Mouse (Mus musculus): ENCODE measurements around the gene Osbpl11.
"Not testable (repeated sequence)": the region's sequence is repeated elsewhere in the genome, so short reads cannot be mapped to it uniquely, and the experiment has no call there.

The Osbpl11 gene

DNA sequence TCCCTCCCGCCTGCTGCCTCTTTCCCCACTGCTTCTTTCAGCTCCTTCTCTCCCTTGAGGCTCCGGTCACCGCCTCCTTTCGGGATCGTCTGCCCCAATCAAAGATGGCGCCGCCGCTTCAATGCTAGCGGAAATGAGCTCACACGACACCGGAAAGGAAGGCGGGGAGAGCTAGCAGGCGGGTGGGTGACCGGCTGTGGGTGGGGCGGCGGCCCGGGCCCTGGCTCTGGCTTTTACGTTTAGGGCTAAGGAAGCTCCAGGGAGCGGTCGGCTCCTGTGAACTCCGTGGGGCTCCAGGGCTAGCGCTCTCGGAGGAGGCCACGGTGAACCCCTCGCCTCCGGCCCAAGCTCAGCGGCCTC lies at the start of gene Osbpl11:
Osbpl11 (plus strand) TSS at position 171 of the 360 bp plus-strand sequence.
- DNase-seq: peak; percentile 96 to 97

DNA sequence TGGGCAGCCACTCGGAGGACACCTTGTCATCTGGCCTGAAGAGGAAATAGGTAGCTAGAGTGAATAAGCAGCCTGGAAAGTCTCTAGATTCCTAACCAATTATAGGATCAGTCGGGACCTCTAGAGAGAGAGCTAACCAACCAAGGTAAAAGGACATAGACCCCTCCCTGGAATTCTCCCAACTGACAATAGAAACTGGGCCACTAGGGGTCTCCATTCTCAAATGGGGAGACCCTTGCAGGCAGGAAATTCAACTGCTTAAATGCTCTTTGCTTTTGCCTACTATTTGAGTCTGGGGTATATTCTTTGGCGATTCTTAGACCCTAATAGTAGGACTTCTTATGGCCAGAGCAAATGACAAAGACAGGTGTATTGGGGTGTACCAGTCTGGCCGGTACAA lies 49.7 kb upstream of the Osbpl11 start:
- no peak for DNase-seq

DNA sequence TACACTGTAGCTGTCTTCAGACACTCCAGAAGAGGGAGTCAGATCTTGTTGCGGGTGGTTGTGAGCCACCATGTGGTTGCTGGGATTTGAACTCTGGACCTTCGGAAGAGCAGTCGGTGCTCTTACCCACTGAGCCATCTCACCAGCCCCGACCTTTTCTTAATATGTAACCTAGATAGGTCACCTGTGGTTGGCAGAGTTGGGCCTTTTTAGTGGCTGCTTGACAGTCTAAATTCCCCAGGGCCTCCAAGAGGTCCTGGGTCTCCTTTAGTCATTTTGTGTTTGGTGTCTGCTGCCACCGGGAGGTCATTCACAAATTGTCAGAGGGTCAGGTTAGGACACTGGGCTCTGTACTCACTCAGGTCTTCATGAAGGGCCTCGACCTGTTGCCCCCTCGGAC lies 45.8 kb upstream of the Osbpl11 start:
- not testable (repeated sequence) for DNase-seq

DNA sequence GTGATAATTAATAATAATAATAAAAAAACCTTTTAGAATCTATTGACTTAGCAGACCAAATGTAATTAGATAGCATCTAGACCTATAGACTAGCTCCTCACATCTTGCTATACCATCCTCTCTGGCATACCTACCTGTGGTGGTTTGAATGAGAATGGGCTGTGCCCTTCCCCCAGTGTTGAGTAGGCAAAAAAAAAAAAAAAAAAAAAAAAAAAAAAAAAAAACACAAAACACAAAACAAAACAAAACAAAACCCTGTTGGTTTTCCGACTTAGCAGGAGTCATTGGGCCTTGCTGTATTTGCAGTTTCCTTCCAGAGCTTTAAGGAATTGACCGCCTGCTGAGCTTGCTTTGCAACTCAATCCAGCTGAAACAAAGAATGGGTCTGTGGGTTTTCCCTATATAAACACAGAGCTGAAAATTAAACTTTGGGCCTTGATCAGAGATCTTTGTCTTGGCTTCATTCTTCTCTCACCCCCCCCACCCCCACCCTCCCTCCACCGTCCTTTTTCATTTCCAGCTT lies 43.1 kb upstream of the Osbpl11 start:
- no peak for DNase-seq

DNA sequence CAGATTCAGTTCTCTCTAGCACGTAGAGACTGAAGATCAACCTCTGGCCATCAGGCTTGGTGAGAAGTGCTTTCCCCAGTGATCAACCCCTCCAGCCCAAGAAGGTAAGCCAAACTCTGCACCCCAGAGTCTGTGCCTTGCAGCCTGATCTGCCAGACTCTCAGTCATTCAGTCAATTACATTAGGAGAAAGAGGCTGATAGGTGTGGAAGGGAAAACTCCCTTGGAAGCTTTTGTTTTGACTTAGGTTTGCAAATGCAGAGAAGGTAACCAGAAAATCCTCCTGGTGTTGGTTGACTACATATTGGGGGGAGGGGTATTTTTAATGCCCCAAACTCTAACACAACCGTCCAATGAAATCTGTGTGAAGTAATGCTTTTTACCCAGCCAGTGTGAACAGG lies 41.4 kb upstream of the Osbpl11 start:
- DNase-seq: no peak

DNA sequence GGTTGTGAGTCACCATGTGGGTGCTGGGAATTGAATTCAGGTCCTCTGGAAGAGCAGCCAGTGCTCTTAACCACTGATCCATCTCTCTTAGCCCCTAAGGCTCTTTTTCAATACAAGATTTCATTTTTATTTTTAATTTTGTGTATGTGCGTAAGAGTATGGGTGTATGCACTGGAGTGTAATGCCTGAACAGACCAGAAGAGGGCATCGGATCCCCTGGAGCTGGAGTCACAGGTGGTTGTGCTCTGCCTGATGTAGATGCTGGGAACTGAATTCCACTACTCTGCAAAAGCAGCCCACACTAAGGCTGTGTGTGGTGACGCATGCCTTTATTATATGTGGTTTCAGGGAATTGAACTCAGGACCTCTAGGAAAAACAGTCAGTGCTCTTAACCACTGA lies 38.7 kb upstream of the Osbpl11 start:
- DNase-seq: no peak

DNA sequence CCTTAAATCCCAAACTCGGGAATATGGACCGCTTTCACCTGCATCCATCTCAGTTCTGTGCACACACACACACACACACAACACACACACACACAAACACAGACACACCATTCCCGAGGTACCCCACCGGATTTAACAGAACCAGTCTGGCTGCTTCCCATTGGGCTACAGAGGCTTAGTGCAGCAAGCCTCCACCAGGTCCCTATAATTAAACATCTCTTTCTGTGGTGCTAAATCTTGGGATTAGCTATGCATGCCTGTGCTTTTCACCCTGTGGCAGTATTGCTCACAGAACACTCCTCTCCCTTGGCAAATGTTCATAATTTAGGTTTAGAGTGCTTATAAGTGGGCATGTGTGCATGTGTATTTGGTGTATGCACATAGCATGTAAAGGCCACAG lies 36.7 kb upstream of the Osbpl11 start:
- no peak for DNase-seq

DNA sequence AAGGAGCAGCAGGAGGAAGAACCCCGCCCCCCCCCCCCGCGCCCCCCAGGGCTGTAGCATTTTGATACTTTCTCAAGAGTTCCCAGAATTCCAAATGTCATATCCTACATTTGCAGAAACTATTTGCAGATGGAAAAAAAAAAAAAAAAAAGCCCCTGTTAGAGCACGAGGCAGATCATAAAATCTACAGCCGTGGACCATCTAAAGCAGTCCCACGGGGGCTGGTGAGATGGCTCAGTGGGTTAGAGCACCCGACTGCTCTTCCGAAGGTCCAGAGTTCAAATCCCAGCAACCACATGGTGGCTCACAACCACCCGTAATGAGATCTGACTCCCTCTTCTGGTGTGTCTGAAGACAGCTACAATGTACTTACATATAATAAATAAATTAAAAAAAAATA lies 34.0 kb upstream of the Osbpl11 start:
- not testable (repeated sequence) for DNase-seq

DNA sequence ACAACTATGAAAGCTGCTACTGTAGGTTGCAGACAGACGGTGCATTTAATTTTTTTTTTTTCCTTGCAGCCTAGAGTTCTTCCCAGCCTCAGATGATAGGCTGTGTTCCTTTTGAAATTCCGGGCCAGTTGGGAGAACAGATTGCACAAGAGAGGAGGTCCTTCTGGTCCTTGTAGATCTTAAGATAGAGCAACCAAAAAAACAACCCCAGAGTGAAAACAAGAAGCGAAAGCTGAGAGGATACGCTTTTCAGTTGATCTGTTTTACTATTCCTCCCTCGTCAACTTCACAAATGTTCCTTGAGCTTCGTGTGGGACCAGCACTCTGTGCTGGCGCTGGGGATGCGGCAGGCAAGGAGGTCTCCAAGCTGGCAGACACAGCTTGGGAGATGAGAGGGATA lies 33.3 kb upstream of the Osbpl11 start:
- DNase-seq: peak; percentile 43 to 63

DNA sequence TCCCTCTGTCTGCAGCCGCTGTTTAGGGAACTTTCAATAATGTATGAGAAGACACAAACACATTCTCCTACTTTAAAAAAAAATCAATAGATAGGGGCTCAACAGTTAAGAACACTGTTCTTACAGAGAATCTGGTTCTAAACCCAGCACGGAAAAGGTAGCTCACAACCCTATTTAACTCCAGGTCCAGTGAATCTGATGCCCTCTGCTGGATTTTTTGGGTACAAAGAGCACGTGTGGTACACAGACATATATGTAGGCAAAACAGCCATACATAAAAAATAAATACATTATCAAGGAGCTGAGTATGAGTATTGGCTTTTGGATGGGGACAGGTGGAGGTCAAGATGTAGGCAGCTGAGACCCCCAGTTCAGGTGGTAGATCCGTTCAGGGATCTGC lies 29.9 kb upstream of the Osbpl11 start:
- peak; percentile 28 to 51 for DNase-seq

DNA sequence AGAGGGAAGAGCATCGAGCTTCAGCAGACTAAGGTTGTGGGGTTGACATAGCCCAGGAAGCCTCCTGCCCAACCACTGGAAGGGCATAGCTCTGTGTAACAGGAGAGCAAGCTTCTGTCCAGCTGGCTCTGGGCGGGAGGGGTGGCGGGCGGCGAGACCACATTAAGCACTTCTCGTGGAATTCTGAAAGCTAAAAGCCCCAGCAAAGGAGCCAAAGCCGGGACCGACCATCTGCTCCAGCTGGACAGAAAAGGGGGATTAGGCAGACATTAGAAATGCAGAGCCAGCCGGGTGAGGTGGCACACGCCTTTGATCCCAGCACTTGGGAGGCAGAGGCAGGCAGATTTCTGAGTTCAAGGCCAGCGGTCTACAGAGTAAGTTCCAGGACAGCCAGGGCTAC lies 26.9 kb upstream of the Osbpl11 start:
- DNase-seq: no peak

DNA sequence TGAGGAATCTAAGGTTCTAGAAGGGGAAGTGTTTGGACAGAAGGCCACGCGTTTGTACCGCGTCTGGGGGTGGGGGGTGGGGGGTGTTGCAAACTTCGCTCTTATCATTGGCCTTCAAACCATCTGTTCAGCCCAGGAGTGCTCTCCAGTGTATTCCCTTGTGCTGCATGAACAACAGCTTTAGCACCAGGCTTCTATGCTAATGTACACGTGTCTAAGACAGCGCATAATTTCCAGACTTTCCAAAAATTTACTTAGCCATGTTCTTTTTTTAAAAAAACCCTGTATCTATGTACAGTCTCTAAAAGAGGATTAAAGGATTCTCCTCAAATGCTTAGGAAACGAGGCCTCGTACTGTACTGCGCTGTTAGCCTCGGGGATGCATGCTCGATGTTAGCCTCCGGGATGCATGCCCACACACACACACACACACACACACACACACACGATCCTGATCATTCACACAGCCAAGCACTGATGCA lies 26.2 kb upstream of the Osbpl11 start:
- no peak for DNase-seq

DNA sequence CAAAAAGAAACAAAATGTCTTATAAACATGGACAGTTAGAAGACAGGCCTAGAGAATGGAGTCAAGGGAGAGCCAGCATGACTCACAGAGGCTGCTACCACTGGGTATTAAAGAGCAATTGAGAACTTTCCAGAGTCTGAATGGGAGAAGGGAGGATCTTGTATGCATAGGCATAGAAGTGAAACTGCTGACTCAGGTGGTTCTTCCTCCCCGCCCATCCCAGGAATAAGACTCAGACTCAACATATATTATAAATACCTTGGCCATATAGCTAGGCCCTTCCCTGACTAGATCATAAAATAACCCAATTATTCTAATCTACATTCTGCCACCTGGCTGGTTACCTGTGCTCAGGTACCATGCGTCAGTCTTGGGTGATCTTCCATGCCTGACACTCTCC lies 25.5 kb upstream of the Osbpl11 start:
- no peak for DNase-seq

DNA sequence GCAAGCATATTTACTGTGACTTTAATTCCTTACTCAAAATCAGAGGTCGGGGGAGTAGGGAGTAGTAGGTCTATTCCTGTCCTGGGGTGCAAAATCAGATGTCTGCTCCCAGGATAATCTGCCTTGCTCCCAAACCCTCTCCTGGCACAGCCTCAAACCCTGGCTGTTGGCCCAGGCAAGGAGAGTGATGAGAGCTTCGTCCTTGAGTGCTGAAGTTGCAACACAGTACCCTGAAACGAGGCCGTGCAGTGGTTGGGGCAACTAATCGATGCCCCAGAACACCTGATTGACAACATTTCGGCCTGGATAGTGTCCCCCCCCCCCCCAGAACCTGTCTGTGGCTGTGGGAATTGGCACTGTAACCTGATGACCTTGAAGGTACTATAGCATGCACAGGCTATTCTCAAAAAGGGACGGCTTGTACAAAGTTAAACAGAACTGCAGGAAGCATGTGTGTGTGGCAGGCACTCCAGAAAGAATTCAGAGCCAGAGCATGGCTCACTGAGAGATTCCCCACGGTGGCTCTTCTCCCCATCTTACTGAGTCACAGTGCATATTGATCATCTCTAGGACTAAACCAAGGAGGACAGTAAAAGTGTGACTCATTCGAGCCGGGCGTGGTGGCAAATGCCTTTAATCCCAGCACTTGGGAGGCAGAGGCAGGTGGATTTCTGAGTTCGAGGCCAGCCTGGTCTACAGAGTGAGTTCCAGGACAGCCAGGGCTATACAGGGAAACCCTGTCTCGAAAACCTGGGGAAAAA lies 21.4 kb upstream of the Osbpl11 start:
- no peak for DNase-seq

DNA sequence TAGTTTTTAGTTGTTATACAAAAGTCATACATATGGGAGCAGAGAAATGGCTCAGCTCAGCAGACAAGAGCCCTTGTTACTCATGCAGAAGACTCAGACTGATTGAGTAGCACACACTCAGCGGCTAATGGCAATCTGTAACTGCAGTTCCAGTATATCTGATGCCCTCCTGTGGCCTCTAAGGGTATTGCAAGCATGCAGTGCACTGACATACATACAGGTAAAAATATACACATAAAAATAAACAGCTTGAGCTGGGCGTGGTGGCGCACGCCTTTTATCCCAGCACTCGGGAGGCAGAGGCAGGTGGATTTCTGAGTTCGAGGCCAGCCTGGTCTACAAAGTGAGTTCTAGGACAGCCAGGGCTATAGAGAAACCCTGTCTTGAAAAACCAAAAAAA lies 18.6 kb upstream of the Osbpl11 start:
- DNase-seq: not testable (repeated sequence)

DNA sequence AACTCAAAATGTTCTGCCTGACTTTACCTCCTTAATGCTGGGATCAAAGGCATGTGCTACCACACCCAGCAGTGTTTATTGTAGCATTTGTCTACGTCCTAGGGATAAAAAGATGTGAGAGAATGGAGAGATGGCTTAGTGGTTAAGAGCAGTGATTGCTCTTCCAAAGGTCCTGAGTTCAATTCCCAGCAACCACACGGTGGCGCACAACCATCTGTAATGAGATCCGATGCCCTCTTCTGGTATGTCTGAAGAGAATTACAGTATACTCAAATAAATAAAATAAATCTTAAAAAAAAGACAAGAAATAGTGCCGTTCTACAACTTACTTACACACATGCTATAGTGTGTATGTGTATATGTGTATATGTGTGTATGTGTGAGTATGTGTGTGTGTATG lies 17.3 kb upstream of the Osbpl11 start:
- no peak for DNase-seq

DNA sequence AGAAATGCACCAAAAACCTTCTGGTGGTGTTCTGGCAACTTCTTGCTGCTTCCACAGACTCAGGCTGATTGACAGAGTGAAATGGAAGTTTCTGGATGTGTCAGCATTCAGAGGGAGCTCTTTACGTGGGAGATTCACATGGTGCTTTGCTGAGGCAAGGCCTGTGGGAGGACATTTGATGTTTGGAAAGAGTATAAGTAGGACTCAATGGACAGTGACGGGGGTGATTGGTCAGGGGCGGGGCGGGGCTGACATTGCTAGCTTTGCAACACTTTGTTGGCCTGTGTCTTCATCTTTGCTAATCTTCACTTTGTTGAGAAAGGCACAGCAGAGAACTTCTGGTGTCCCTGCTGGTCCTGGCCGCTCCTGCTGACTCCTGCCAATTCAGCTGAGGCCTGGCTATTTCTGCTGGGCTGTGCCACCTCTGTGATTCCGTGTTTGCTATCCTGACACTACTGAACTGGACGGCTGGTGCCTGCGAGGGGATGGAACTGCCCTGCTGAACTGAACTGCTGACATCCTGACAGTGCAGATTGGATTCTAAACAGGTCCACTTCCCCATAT lies 15.3 kb upstream of the Osbpl11 start:
- DNase-seq: no peak

DNA sequence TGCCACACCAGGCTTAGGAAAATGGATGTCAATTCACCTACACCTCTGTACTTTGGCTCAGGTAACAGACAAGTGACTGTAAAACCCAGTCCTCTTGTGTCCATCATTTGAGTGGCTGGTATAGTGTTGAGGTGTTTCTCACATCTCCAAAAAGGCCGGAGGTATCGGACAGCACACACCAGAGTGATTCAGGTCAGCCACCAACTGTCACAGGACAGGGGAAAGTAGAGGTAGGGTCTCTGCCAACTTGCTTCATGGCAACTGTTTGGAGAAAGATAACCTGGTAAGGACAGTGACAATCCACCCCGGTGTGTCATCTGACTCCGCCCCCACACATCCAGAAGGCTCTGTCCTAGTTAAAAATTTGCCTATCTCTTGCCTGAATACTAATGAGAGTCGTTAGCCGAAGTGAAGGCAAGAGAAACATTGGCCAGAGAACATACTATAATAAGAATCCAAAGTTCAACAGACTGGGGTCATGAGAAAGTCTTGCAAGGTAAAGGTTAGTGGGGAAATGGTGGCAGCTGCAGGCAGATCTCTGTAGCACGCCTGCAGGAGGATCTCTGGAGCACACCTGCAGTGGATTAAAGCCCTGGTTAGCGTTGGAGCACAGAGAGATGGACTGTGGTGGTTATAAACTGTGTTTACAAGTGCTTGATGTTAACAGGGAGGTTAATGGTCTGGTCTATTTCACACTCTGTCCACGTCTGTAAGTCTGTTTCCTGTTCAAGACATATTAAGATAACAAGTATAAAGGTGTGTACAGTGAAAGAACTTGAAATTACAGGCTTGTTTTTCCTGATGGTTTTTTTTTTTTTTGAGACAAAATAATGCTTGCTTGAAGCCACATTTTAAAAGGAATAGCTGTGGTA lies 13.9 kb upstream of the Osbpl11 start:
- no peak for DNase-seq

DNA sequence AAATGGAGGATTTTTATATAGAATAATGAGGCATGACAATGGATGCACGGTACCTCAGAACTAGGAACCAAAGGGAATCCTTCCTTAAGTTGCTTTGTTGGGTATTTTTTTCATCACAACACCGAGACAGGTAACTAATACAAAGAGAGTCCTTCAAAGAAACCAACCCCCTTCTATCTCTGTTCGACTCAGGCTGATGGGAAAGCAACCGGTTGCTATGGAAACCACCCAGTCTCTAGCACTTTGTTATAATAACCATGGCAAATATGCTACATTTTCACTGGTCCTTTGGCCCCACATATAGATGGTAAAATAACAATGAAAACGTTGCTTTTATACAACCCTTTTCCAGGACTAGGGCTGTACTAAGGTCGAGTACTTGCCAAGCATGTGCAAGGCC lies 13.1 kb upstream of the Osbpl11 start:
- no peak for DNase-seq

DNA sequence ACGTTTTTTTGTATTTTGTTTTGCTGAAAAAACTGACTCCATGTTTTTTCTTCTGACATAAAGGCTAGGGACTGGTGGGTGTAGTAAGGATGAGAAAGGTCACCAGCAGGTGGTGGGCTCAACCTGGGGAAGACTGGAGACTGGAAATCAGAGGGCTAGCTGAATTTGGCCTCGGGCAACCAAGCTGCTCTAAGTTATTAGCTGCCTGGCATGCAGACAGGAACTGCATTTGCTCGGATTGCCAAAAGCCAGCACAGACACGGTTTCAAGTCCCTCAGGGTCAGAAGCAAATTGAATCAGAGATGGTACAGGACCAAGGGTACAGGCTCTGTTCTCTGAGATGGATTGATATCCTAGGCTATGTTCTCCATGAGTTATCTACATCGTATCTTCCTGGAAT lies 11.7 kb upstream of the Osbpl11 start:
- DNase-seq: no peak

DNA sequence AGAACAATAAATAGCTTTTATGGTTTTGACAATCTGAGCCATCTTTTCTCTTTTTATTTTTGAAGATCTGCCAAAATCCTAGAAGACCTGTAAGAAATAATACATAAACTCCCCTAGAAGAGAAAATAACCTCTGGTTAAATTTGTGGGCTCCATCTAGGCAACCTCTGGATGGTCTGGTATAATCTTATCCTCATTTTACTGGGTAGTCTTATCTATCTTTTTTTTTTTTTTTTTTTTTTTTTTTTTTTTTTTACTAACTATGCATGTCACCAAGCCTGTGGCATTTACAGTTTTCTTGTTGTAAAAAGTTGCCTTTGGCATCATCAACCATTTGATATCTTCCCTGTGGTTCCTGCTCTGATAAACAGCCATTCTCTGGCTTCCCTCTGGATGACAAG lies 10.2 kb upstream of the Osbpl11 start:
- DNase-seq: no peak

DNA sequence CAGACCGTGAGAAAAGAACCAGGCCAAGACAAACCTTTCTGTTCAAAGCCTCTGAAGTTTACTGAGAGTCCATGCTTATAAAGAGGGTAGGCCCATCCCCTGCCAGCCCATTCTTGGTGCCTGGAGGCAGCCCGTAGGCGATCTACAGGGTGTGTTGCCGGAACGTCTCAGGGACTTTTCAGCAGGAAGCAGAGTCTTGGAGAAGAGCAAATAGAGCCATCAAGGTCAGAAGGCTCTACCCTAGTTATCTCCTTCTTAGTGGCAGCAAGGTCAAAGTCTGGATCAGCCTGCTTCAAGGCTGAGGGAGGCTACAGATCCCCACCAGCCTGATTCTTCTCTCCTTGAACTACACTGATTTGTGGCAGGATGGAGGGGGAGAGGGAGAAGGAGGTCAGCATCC lies 8.0 kb upstream of the Osbpl11 start:
- not testable (repeated sequence) for DNase-seq

DNA sequence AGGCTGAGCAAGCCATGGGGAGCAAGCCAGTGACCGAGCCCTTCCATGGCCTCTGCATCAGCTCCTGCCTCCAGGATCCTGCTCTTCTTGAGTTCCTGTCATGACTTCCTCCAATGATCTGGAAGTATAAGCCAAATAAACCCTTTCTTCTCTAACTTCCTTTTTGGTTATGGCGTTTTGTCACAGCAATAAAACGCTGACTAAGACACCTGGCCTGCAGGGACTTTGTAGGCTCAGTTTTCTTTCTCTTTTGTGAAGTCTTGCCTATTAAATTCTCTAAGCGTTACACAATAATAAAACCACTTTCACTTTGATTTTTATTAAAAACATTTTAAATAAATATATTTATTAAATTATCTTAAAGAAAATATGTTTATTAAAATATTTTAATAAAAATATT lies 7.1 kb upstream of the Osbpl11 start:
- DNase-seq: no peak

All from cerebellum, adult 18-20 months (tissue).